Mouse (Mus musculus): Measurements from ENCODE around the gene Fgfr2.
"Not testable (repeated sequence)": the region's sequence is repeated elsewhere in the genome, so short reads cannot be mapped to it uniquely, and the experiment has no call there.

The Fgfr2 gene

DNA sequence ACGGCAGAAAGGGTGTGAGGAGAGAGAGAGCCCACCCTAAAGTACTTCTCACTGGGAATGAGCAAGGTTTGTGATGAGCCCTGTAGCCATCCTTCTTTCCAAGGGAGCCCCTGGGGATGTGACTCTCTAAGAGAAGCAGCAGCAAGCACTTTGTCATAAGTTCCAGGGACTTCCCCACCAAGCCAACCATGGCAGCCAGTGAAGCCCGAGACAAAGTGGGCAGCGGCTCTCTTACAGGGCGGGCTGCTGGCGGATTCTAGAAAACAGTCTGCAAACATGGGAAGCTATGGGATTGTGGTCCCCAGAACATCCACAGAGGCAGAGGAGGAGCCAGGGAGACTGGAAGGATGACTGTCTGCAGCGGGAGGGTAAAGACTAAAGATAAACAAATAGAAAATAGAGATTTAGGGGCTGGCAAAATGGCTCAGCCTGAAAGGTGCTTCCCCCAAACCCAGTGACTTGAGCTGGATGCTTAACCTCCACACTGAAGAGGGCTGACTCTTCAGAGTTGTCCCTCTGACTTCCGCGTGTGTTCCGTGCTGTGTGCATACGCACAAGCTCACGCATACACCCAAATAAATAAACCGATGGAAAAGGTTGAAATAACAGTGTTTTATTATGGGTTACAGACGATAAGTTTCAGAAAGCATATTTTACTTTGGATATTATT, 2427.3 kb downstream of the Fgfr2 start:
- no peak for DNase-seq (ENCODE audit: low spot score)

DNA sequence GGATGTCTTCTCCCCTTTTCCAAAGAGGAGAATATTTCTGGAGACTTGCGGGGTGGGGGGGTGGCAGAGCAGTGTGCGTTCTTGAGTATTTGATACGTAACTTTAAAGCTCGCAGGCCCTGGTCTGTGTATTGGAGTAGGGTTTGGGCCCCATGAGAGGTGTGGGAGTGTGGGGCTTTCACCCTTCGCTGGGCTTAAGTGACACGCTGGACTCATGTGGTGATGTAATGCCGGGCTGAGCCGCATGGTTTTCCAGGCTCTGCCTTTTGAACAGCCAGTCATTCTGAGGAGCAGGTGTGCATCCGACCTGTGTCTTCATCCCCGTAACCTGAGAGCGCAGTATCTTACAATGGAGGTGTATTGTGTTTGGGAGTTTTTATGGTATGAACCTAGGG, 2429.4 kb downstream of the Fgfr2 start:
- DNase-seq (ENCODE audit: low spot score), result no peak

DNA sequence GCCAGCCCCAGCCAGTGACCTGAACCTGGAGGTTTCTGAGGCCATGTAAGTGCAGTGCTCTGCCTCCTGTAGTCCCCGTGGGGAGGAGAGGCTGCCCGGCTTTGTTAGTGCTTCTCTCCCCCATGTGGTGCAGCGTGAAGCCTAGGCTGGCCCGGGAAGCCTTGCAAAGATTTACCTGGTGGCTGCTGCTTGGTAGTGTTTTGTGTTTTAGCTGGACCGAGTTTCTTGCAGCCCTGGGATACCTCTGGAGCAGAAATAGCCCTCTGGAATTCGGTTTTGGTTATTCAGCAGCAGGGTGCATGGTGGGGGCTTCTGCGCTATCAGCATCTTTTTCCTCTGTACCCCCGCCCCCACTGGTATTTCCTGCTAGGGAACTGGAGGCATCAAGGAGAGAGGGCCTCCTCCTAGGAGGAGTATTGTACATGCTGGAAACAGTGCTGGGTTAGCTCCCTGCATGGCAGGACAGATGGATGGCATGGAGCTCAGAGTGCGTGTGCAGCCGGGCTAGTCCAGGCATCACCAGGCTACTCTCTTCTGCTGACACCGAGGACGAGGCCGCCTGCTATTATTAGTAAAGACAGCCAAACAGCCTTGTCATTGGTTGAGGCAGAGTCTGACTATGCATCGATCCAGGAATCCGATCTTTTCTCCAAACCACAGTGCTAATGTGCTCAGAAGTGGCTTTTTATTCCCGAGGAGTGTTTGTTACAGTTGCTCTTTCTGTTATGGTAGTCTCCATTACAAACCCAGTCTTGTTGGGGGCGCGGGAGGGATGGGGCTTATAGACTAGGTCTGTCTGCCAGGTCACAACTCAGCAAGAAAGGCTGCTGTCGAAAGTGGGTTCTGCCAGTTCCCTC, 2430.0 kb downstream of the Fgfr2 start:
- DNase-seq (ENCODE audit: low spot score), result no peak

DNA sequence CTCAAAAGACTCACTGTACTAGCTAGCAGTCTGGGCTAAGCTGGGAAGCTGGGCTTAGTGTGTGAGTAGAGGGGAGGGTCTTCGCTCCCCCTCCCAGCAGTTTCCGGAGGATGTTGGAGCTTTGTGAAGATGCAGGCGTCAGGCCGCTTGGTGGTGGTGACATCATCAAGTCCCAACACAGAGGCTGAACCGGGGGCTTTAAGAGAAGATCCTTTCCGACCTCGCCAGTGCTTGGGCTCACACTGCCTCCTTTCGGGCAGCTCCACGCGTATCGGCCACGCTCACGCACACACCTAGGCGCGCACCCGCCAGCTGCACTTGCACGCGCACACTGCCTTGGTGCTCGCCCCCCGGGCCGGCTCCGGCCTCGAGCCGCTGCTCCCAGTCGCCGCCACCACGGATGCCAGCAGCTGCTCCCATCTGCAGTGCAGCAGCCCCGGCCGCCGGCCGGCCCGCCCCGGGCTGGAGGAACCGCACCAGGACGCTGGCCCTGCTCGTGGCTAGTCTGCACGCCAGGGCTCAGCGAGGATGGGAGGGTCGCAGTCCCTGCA, 2430.7 kb downstream of the Fgfr2 start:
- DNase-seq (ENCODE audit: low spot score), result no peak

DNA sequence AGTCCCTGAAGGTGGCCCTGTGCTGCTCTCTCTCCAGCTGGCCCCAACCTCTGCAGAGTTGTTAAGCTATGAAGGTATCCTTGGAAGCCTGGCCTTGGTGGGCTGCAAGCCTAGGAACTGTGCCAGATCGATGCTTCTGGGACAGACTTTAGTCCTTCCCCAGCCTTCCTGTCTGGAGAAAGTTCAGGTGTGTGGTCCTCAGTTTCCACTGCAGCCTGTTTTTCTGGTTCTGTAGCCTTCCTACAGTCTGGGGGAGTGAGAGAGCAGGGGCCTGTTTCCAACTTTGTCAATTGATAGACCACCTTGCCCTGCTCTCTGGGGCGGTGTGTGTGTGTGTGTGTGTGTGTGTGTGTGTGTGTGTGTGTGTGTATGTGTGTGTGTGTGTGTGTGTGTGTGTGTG, 2431.2 kb downstream of the Fgfr2 start:
- DNase-seq (ENCODE audit: low spot score), result no peak

DNA sequence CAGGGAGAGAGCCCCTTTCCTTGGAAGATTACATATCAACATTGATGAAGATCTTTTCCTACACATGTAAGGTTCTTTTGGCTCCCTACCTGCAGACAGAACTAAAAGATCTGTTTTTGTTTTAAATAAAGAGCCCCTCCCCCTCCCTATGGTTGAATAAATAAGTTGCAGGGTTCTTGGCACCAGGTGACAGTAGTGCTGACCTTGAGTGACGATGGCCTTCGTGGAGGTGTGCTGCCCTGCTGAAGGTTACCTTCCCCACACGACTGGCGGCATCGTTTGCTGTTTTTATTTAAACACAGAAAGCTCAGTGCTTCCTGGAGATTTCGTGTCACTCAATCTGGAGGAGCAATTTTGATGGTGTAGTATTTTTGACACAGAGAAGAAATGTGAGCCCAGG, 2432.3 kb downstream of the Fgfr2 start:
- DNase-seq (ENCODE audit: low spot score), result no peak

DNA sequence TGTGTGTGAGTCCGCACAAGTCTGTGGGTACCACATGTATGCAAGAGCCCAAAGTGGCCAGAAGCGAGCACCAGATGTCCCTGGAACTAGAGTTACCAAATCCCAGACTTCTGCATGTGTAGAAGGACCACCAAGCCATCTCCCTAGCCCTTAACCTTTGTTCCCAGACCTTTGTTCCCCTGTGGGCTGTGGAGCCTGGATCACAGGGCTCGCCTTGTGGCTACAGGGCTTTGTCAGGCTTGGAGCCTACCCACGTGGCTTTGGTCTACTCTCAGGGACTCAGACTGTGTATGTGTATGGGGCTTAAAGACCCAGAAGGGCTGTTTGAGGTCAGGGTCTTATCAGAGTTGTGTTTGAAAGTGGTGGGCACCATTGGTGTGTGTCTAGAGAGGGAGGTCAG, 2434.5 kb downstream of the Fgfr2 start:
- no peak for DNase-seq (ENCODE audit: low spot score)

DNA sequence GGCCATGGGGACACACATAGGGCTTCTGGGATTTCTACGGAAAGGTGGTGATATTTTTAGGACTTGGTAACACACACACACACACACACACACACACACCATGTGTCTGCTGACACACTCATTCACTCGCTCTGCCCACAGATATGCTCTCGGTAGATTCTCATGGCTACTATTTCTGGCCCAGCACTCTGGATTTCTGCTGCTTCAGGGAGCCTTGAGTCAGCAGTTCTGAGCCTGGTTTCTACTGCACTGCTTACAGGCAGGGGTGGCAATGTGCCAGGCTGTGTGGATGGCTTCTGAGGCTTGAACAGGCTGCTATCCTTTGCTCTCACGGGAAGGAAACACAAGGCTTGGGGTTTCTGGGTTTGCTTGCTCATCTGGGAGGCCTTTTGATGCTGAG, 2441.4 kb downstream of the Fgfr2 start:
- peak; percentile 40 for DNase-seq (ENCODE audit: low spot score)

DNA sequence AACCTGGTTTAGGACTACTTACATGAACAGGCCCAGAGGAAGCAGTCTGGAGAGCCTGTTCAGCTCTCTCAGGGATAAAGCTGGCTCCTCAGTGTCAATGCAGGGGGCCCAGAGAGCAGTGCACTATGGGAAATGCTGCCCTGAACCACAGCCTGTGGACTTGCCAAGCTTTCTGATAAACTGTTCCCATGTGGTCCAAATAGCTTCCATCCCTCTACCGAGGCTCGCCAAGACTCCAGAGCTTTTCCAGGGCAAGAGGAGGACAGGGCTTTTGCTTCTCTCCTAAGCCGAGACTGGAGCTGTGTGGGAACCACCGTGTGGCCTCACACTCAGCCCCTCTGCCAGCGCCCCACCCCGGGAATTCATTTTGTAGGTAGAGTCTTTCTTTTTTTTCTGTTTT, 2444.7 kb downstream of the Fgfr2 start:
- DNase-seq (ENCODE audit: low spot score), result no peak

DNA sequence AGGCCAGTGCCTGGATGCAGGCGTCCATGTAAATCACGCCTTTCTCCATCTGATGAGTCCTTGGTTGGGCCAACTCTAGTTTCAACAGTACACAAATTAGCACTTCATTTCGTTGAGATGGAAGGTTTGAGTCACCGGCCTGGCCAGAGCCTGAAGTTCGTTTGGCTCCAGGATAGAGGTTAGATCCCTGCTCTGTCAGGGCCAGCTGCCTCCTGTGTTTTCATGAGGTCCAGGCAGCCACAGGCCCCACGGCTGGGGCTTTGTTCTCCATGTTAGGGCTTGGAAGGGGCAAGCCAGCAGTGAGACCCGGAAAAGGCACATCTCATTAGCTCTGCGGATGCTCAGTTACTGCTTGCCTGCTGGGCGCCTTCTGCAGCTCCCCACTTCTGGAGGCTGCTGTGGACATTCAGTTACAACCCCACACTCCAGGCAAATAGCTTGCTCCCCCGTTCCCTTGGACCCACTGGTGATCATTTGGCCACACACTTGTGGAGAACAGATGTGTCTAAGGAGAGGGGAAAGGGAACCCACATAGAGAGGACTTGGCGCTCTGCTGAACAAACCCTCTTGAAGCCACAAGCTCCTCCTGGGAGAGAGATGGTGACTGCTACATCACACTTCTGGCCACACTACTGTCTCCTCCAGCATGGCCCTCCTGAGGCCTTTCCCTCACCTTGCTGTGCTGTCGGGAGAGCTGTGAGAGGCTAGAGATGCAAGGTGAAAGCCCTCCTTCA, 2445.4 kb downstream of the Fgfr2 start:
- DNase-seq (ENCODE audit: low spot score), result no peak

DNA sequence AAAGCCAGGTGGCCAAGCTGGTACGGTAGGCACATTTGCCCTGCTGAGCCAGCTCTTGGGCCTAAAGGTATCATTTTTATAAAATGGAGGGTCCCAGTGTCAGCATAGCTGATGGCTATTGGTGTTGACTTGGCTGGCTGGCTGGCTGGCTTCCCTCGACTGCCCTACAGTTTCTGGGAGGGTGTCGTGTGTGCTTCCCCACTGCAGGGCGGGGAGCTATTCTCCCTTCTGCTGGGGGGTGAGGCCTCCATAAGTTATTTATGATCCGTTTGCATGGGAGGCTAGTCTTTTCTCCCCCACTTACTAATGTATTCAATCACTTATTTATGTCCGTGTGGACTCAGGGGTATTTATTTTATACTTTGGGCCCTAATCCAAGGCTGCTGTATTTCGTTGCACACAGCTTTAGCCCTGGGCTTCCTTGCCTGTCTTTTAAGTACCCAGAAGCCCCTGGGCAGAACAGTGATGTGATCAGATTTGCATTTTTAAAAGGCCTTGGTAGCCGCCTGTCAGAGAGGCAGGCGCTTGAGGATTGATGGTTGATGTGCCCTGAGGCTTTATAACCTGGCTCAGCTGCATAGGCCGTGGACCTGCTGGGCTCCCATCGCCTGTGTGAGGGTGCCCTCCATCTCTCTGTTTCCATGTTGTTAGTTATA, 2446.1 kb downstream of the Fgfr2 start:
- no peak for DNase-seq (ENCODE audit: low spot score)

DNA sequence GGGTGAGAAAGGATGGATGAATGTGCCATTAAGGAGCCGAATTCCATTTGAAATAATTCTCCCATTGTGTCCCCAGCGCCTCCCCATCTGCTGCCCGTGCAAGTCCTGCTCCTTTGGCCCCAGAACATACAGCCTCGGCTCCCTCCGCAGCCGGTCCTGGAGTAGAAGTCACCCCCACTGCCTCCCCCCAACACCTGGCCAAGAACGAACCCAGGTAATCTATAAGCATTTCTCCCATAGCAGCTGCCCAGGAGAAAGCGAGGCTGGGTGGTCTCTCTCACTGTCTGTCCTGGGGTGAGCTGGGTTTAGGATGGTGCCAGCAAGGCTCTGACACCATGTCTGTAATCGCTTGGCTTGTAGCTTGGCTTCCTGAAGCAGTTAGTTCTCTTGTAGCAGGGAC, 2448.6 kb downstream of the Fgfr2 start:
- no peak for DNase-seq (ENCODE audit: low spot score)

DNA sequence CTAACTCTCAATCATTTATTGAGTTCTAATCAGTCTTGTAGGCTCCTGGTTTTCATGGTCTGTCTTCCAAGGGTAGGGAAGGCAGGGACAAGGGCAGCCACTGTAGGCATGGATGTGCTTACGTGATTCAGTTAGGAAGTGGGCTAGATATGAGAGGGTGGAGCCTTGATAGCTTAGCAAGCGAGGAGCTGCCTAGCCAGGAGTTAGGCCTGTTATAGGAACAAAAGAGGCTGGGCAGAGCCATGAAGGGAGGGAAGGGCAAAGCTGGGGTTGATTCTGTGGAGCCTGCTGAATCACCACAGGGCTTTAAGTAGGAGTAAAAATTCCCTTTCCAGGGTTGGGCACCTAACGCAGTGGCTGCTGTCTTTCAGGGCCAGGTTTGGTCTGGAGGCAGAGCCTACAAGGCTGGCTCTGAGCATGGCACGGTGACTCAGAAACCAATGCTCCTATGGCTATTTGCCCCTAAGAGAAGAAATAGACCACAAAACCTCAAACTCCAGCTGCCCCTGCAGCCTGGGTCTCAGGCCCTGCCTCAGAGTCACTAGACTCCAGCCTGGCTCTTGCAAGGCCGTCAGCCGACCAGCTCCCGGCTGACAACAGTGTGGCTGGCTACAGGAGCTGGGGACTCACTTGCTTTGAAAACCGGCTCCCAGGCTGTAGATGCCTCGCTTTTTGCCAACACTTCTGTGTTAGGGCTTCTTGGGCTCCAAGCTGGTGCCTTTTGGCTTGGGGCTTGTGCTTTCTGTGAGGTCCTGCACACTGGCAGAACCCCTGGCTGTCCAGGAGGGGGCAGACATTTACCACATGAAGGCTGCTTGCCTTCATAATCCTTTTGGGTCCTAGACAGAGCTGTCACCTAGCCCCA, 2449.7 kb downstream of the Fgfr2 start:
- DNase-seq (ENCODE audit: low spot score), result no peak

DNA sequence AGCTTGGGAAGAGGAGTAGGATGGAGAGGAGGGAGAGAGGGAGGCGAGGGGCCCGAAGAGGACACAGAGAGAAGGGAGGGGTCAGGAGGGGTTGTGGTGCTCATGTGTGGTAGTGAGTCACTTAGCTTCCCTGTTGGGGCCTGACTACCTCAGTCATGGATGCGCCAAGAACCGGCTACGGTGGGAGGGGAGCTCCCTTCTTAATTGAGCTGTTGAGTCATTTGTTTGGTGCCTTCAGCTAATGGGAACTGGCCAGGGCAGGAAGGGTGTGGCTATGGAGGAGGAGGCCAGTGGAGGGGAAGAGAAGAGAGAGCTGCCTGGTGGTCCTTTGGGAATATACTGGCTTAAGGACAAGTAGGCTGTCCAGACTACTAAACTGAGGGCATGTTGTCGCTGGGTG, 2451.8 kb downstream of the Fgfr2 start:
- DNase-seq (ENCODE audit: low spot score), result no peak

DNA sequence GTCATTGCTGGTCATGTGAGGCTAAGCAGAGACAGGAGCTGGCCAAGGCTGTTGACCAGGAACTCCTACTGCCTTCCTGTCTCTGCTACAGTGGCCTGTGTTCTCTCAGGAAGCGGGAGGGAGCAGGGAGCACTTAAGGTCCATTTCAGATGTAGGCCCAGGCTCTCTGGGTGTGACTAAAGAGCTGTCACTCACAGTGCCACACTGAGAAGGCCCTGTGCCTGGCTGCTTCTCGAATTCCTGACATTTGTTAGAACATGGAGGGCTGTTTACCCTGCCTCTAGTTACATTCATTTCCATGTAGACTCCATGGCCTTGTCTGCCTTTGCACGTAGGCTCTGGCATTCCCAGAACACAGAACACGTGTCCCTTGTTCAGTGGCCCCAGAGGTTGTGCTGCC, 2452.8 kb downstream of the Fgfr2 start:
- no peak for DNase-seq (ENCODE audit: low spot score)

DNA sequence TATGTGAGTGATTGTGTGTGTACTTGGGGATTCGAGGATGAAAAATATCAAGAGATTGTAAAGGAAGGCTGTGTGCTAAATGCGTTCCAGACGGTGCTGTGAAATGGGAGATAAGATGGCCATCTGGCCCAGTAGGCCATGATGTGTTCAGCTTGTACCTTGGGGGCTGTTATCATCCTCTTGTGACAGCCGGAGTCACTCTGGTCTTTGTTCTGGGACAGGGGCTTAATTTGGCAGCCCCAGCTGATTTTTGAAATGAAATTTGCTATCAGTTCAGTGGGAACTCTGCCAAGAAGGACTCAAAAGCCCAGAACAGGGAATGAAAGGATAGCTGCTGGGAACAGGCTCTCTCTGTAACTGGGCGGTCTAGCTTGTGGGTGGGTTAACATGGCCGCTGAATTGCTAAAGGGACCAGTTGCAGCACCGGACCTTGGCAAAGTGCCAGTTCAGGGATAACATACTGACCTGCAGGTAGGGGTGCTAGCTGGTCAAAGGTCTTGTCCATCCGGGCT, 2453.7 kb downstream of the Fgfr2 start:
- DNase-seq (ENCODE audit: low spot score), result no peak

DNA sequence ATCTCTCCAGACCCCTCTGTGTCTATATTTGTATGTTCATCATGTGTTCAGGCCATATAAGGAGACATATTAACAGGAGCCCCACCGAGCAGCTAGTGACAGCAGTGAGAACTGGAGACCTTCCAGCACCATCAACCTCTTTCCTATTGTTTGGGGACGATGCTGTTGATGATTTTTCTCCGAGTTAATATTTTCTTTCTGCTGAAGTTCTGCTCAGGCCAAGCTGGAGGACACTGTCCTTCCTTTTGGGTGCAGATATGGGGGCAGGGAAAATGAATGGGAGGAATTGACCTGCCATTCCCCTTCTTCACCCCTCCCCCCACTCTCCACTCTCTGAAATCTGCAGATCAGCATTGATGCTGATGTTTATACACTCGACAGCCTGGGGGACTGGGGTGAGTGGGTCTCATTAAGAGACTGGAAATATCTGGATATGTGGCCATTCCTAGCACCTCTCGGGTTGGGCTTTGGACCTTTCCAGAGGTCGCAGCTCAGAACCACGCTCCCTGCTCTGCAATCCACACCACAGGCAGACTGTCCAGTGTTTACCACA, 2454.3 kb downstream of the Fgfr2 start:
- DNase-seq (ENCODE audit: low spot score), result no peak

DNA sequence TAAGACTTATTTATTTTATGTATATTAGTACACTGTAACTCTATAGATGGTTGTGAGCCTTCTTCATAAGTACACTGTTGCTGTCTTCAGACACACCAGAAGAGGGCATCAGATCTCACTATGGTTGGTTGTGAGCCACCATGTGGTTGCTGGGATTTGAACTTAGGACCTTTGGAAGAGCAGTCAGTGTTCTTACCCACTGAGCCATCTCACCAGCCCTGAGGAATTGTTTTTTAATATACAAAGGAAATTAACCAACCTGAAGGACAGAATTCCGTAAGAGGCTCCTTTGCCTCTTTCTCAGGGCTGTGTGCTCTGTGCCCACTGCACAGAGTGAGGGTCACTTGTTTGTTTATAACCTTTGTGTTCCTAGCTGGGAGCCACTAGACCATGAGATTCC, 2455.1 kb downstream of the Fgfr2 start:
- not testable (repeated sequence) for DNase-seq (ENCODE audit: low spot score)

DNA sequence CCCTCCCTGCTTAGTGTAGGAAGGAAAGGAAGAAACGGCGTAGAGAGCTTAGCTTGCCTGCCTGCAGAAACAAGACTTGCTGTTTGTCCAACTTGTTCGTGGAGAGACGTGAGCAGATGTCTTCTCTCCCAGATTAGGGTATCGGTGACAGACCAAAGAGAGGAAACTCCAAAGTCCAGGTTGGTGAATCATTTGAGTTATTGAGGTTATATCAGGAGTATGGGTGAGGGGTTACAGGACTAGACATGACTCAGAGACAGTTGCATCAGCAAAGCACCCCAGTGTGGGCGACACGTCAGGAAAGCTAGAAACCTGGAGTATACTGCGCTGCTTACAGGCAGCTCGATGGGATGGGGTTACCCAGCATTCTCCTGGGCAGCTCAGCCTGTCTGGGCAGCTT, 2457.8 kb downstream of the Fgfr2 start:
- no peak for DNase-seq (ENCODE audit: low spot score)

DNA sequence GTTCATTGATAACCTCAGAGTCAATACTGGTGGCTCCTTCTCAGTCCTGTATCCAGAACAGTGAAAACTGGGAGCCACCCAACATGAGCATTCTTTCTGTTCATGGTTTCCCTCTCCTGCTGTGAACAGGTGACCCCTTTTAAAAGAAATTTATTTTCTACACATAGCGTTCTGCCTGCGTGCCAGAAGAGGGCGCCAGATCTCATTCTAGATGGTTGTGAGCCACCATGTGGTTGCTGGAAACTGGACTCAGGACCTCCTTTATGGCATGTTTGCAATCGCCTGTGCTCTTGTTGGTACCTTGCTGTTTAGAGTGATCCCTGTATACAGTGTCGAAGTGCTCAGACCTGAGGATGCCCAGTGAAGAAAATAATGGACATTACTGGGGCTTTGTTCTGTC, 2458.5 kb downstream of the Fgfr2 start:
- no peak for DNase-seq (ENCODE audit: low spot score)

DNA sequence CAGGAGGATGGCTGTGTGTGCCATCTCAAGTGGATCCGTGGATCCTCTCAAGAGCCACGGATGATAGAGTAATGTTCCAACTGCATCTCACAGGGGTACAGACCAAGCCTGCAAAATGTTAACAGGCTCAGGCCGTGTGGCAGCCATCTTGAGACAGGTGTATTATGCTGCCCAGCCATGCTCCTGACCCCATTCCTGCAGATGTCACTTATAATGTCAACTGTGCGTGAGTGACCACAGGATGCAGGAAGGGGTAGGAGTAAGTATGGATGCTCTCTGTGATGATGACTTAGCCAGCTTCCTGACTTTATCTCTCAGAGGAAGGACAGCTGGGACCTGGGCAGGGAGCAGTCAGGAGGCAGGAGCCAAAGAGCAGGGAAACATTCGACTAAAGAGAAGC, 2459.1 kb downstream of the Fgfr2 start:
- DNase-seq (ENCODE audit: low spot score), result no peak
